Mouse (Mus musculus): ENCODE measurements around the gene Rxra.
A peak's percentile ranks its signal among the peaks of the same experiment; 100 is the strongest.

Gene Rxra

GRCm38 (mm10) chr2:27702904-27703666 is 26.8 kb downstream of the Rxra start:
- DNase-seq: no peak

- peak; percentile 32 for DNase-seq
Observed at GRCm38 (mm10) chr2:27703852-27704640, 27.8 kb downstream of the Rxra start.

GRCm38 (mm10) chr2:27704641-27705040 is 28.4 kb downstream of the Rxra start:
- no peak for DNase-seq

GRCm38 (mm10) chr2:27710871-27711382 is 34.7 kb downstream of the Rxra start:
- DNase-seq: no peak

DNA sequence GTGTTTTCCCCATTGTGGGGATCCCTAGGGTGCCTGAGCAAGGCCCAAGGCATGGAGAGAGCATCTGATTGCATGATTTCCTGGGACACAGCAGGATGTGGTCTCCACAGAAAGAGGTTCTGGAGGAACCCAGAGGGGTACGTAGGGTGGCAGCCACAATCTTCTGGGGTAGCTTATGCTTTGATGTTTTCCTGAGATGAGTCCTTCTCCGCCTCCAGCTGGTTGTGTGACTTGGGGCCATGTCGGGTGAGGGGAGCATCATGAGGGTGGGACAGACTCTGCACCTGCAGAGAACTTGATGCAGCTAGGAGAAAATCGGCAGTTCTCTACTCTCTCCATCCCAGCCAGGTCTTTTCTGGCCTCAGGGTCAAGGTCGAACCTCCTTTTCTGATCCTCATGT is 36.4 kb downstream of the Rxra start:
- DNase-seq: peak; percentile 57

DNA sequence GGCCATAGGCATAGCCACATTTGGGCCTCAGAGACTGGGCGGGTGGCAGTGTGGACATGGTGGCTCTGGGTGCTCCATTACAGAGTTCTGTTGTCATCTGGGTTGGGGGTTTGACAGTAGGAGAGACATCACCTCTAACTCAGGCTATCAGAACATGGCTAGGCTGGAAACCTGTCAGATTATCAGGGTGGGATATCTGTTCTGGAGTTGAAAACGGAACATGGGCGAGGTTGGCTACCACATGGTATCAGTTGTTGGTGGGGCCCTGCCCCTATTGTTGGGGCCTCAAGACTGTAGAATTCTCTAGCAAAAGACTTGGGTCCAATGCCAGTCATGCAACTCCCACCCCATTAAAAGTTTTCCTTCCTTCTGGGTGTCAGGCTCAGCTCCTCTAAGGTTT is 37.1 kb downstream of the Rxra start:
- no peak for DNase-seq

GRCm38 (mm10) chr2:27714131-27714530 is 37.9 kb downstream of the Rxra start:
- no peak for DNase-seq

DNA sequence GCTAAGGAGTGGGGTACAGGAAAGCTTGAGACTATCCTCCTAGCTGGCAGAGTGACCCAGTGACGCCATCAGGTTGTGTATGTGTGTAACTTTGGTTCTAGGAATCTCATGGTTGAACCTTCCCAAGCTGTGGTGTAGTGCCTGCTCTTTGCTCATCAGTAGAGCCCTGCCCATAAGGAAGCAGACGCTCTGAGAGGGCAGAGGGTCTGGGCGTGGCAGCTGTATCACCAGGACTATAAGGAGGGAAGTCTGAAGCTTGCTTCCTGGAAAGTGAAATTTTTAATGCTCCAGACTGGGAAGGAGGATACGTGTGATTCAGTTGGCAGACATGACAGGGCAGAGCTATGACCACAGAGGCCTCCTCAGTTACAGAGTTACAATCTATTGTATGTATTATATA is 39.0 kb downstream of the Rxra start:
- no peak for DNase-seq

DNA sequence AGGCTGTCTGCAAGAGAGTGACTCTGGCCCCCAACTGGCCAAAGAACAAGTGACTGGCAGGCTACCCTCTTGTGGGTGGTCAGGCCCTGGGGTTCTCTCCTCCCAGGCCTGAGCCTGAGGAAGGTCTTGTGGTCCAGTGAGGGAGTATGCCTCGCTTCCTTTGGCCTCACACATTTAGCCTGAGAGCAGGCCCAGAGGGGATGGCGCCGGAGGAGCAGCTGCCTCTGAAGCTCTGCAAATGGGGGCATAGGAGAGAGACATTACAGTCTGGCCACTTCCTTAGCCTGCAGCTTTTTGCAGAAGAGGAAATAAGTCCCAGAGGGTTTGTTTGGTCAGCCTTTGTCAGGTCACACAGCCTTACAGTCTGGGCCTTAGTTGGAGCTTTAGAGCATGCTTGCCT is 40.1 kb downstream of the Rxra start:
- no peak for DNase-seq

GRCm38 (mm10) chr2:27718191-27718590 is 42.0 kb downstream of the Rxra start:
- no peak for DNase-seq

DNA sequence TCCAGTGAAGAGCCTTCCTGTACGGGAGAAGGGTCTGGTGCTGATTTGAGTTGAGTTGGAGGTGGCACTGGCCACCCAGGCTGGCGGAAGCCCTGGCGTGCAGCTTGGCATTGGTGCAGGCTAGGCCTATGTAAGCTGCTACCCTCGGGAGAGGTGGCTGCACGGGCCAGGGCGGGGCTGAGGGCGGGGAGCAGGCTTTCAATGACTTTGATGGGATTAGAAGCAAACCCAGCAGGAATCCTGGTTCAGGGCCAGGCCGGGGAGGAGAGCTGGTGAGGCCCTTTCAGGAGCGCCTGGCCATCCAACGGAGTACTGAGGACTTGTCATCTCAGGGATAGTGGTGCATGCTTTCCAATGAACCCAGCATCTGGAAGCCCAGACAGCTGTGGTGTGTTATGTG is 43.4 kb downstream of the Rxra start:
- DNase-seq: no peak

GRCm38 (mm10) chr2:27721611-27722010 is 45.4 kb downstream of the Rxra start:
- DNase-seq: no peak

- DNase-seq: no peak
Observed at GRCm38 (mm10) chr2:27724729-27725316, 48.6 kb downstream of the Rxra start.

DNA sequence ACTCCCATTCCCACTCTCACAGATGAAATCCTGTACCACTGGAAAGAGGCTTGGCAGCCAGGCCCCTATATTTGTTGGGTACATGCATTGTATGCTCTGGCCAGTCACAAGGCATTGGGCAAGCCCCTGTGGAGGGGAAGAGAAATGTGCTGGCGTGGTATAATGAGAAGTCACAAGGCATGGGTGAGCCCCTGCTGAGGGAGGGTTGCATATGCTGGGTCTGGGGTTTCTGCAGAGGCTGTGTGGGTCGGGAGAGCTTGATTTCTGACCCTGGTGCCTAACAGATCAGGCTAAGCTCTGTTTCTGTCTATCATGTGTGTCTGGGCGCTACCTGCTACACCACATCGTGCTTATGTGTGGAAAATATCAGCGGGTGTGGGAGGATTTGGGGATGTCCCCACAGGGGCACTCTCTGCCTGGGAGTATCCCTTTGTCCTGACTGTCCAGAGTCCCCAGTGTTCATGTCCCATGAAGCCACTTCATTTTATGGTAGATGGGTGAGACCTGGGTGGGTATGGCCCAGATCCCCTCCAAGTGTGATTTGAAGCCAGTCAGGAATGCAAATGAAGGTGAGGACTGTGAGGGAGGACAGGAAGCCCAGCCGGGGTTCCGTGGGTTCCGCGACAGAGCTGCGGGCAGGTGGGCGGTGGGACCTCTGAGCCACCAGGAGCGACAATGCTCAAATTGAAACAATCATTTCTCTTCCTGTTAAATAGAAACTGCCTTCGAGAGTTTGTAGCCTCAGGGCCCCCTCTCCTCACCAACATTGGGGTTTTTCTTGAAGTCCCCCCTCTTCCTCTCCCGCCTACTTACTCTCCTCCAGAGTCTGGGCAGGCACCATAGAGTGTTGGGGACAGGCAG is 52.0 kb downstream of the Rxra start:
- peak; percentile 20 for DNase-seq

GRCm38 (mm10) chr2:27729009-27729408 is 52.8 kb downstream of the Rxra start:
- no peak for DNase-seq

GRCm38 (mm10) chr2:27730002-27730905 is 54.0 kb downstream of the Rxra start:
- peak; percentile 64 for DNase-seq

DNA sequence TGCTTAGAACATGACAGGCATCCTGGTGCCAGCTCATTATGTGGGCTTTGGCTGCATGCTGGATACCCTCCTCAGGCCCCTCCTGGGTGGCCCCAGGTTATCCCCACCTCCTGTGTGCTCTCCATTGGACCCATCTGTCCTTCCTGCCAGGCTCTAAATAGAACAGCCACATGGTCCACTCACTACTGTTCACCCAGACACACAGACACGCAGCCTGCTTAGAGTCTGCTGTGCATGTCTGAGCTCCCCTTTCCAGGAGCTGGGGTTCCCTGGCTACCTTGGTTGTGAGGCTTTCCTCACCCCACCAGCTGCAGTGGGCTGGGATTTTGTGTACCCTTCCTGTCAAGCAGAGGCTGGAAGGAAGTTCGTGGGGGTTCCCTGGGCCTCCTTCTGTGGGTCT is 56.8 kb downstream of the Rxra start:
- DNase-seq: no peak

DNA sequence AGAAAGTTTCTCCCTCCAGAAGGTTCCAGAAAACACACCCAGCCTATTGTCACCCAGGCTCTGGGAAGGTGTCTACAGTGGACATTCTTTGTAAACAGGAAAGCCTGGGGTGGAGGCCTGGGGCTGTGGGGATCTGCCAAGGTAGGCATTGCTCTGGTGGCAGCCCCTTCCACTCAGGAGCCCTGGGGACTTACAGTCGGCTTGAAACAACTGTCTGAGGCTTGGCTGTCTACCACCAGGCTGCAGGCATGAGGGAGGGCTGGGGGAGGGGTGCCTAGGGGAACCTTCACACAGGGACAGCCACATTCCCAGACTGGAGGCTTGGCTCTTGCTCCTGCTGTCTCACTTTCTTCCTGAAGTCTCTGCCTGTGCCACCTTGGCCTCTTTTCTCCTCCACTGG is 58.1 kb downstream of the Rxra start:
- no peak for DNase-seq

DNA sequence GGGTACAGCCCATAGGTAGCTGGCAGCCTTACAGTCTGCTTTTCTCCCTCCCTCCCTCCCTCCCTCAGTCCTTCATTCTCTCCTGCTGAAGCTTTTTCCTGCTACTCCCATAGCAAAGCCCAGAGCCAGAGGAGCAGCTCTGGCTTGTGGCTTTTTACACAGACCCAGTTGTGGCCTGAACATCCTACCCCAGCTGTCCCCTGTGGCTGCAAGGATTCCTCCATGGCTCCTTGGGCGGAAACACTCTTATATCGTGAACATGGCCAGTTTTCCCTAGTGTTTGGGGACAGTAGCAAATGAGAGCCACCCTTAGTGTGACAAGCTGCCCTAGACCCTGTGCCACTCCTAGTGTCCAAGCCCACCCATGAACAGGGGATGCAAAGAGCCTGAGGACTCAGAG is 58.6 kb downstream of the Rxra start:
- DNase-seq: no peak

DNA sequence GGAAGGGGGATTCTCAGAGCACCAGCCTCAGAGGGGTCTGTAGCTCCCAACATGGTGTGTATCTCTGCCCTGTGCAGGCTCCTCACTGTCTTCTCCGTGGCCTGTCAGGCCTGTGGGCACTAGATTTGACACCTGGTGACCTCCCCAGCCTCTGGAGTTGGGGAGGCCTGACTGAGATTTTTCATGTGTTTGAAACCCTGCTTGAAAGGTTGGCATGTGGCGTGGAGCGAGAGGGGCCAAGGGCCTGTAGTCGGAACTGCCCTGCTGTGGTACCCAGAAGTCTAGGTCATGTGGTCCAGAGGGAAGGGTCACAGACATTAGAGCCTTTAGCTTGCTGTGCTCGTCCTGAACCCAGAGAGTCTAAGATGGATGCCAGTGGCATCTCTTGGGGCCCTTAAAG is 60.6 kb downstream of the Rxra start:
- no peak for DNase-seq

DNA sequence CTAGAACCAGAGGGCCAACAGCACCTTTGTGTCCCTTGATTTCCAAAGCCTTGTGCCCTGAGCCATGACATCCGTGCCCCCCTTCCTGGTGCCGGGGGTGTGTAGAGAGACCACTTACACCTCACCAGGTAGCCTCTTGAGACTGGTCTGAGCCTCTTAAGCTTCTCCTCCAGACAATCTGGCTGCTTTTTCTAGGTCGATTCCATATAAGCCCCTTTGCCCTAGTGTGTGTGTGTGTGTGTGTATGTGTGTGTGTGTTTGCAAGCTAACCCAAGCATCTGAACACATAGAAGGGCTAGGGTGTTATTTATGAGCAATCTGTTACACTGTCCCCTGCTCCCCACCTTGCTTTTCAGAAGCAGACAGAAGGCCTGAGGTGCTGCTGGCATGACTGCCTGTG is 62.2 kb downstream of the Rxra start:
- no peak for DNase-seq
